Mouse (Mus musculus): ENCODE results near the gene C2cd4b. TPM values are rescaled to one million over a fixed set of nuclear protein-coding genes. Genes with fewer than 3 reads are reported as not detected.

Gene C2cd4b
- polyA plus RNA-seq (2012; rRNA removed), result 0.63 and 0.64 TPM in 2 replicates

DNA sequence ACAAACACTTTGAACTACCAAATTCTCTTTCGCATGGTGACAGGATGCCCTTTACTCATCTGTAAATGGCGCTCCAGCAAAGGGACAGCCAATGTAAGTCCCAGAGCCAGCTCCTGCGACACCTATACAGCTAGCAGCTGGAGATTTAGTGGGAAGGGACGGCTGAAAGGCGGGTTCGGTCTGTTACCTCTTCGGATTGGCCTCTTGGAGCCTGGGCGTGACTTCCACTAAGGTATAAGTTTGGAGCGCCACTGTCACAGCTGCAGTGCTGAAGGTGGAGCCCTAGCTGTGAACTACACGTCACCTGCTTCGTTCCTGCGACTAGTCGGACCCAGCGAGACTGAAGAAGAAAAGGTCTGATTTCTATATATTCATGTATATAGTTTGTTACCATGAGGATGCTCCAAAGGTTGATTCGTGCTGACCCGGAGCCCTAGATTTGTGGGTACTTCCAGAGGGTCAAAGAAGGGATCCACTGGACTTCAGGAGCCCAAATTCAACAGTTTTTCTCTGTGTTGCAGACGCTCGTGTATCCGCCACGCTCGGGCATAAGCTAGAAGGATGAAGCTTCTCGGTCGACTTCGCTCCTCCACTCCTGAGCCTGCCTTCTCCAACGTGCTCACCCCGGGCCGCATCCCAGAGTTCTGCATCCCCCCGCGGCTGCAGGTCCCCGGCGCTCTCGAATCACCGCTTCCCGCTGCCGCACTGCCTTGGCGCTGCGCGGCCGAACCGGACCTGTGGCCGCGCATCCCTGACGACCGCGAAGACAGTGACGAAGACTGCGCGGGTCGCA is at the start of gene C2cd4b:
C2cd4b (plus strand) TSS at position 275 of the 793 bp plus-strand sequence.

Other genes starting within 250 kb of the C2cd4b start
- 11.0 and 14.3 TPM in 2 replicates for gene Tln2, start 199.7 kb upstream of the C2cd4b start, polyA plus RNA-seq (2012; rRNA removed)
- gene C2cd4a, start 72.9 kb downstream of the C2cd4b start, polyA plus RNA-seq (2012; rRNA removed), result 0.43 and 0.63 TPM in 2 replicates
- 17.6 and 19.9 TPM in 2 replicates for gene Vps13c, start 81.0 kb downstream of the C2cd4b start, polyA plus RNA-seq (2012; rRNA removed)